Mouse (Mus musculus) liver, embryonic 11.5 days (tissue): ENCODE data around the gene Slc7a6os. TPM values are rescaled to one million over a fixed set of nuclear protein-coding genes. Genes with fewer than 3 reads are reported as not detected.

ENCODE experiments used
- ATAC-seq: fragments of 200-750 bp; cut with Nextera tagmentation; replicated peaks from 2 replicates; pipeline ENCODE4 v1.8.0; 2017; ENCODE audit warnings: moderate number of reproducible peaks, mild to moderate bottlenecking, moderate TSS enrichment, moderate library complexity; ENCODE audit not compliant: low FRiP score
- DNase-seq: peaks from one replicate; pipeline ENCODE4 v3.0.0-alpha.2; 2017; ENCODE audit warnings: low spot score
- H3K27ac ChIP-seq: fragments of 300-500 bp; sonication (generic); 2 replicates; pipeline ENCODE4 v1.5.1; 2014; ENCODE audit warnings: mild to moderate bottlenecking, low read depth, low read length, control low read depth
- H3K27me3 ChIP-seq: fragments of 300-500 bp; sonication (generic); replicated peaks from 2 replicates; pipeline ENCODE4 v1.6.1; 2014; ENCODE audit warnings: low read length, mixed read lengths; ENCODE audit not compliant: control insufficient read depth, insufficient read depth
- H3K36me3 ChIP-seq: fragments of 300-500 bp; sonication (generic); 2 replicates; pipeline ENCODE4 v1.6.1; 2014; ENCODE audit warnings: mild to moderate bottlenecking, low read length, moderate library complexity, mixed read lengths; ENCODE audit not compliant: control insufficient read depth, insufficient read depth
- H3K4me1 ChIP-seq: fragments of 300-500 bp; sonication (generic); replicated peaks from 2 replicates; pipeline ENCODE4 v1.6.1; 2014; ENCODE audit warnings: low read length, mixed read lengths; ENCODE audit not compliant: control insufficient read depth, insufficient read depth
- H3K4me2 ChIP-seq: fragments of 300-500 bp; sonication (generic); 2 replicates; pipeline ENCODE4 v1.6.1; 2014; ENCODE audit warnings: mild to moderate bottlenecking, control low read depth, moderate library complexity
- H3K4me3 ChIP-seq: fragments of 300-500 bp; sonication (generic); 2 replicates; pipeline ENCODE4 v1.5.1; 2014; ENCODE audit warnings: low read depth, low read length, control low read depth
- H3K9ac ChIP-seq: fragments of 300-500 bp; sonication (generic); 2 replicates; pipeline ENCODE4 v1.6.1; 2014; ENCODE audit warnings: low read depth, low read length, control low read depth
- H3K9me3 ChIP-seq: fragments of 300-500 bp; sonication (generic); 2 replicates; pipeline ENCODE4 v1.6.1; 2016; ENCODE audit warnings: low read length, inconsistent platforms, mixed read lengths; ENCODE audit not compliant: control insufficient read depth
- WGBS: fragments of 180-500 bp; shearing (Covaris S2); extraction: QIAGEN DNeasy Blood & Tissue Kit; methylation state at CpG from one replicate; pipeline ENCODE4 v1.1.7; 2014; 5-methylcytosine and 5-hydroxymethylcytosine counted together
- polyA plus RNA-seq: library from polyadenylated mRNA; unstranded; fragments of >200 nt; fragmentation: Nextera tagmentation; extraction: Ambion mirVana; gene quantifications from 2 replicates; pipeline ENCODE4 v1.2.1, GENCODE M21; 2014

Gene Slc7a6os
- polyA plus RNA-seq, 1 experiment from 2014 or later, result 36.5 TPM

DNA sequence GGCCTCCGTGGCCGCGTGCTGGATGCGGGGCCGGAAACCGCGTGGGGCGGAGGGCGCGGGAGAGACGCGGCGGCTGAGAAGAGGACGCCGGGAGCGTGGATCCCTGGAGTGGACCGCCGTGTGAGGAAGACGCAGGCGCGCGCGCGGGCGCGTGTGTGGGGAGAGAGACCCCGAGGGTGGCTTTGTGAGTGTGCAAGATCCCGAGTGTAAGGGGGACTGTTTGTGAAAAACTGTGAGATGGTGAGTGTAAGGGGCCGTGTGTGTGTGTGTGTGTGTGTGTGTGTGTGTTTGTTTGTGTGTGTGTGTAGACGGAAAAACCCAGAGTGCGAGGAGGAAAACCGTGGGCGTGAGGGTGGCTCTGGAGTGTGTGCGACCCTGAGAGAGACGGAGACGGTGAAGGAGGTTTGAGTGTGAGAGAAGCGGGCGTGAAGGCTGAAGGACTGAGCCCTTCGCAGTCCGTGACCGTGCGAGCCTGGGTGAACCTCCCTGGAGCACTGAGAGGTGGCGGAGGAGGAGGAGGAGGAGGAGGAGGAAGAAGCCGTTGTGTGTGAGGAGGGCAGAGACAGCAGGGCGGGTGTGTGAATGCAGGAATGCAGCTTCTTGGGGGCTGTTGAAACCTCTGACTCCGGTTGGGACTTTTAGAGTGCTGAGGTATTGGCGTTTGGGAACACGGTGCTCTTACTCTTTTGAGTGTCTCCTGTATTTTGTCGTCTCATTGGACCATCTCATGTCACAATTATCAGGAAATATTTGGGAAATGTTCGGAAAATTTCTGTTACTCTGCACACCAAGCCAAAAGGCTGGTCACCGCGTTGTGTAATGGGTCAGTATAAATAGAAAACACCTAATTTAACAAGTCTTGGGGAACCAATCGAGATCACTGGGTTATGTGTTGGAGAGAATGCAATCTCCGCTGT lies 41.5 kb downstream of the Slc7a6os start:
- H3K4me3 ChIP-seq, result peak overlapping the region; percentile 88
- ATAC-seq (peak; percentile 63), DNase-seq (peak; percentile 66)
- peak overlapping the region; percentile 86 for H3K9ac ChIP-seq
- H3K4me1 ChIP-seq, result peaks cover 6% of the 10 kb centered on the region
- no peaks in the 10 kb centered on the region for H3K9me3 ChIP-seq
- peak overlapping the region; percentile 86 for H3K27ac ChIP-seq
- no peaks in the 10 kb centered on the region for H3K27me3 ChIP-seq
- WGBS, result 1% methylated on average over 54 of the region's 54 CpGs
- peak overlapping the region; percentile 98 for H3K4me2 ChIP-seq
- no peaks in the 10 kb centered on the region for H3K36me3 ChIP-seq

DNA sequence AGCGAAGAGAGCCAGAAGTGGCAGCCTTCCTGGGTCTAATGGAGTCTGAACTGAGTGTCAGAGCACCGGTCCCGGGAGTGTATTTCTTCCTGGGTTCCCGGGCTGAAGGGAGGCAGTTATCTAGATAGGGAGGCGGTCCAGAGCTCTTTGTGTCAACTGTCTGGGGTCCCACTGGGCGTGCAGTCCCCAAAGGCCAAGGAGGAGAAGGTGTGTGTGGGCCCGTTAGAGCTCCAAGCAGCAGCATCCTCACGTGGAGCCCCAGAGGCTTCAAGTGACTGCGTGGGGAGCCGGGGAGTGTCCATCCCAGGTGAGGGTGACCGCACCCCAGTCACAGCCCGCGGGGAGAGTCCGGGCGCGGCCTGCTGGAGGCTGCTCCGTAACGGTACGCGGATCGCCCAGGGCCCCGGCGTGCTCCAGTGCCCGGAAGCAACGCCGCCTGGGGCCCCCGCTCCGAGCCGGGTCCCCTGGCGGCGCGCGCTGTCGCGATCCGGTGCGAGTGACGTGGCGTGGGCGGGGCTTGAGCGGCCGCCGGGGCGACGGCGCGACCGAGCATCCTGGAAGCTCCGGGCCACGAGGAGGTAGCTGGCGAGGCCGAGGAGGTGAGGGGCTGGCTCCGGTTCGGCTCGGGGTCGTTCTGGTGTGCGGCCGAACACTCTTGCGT lies 42.2 kb downstream of the Slc7a6os start, which contains the start of gene Slc7a6:
TSS of gene Slc7a6 (plus strand) at position 502 of the 661 bp plus-strand sequence.
- H3K9ac ChIP-seq, result peak within 1 kb of the TSS; percentile 86
- WGBS, result under 1% methylated on average over 59 of the region's 59 CpGs
- H3K9me3 ChIP-seq, result no peaks in the 10 kb centered on the region
- H3K36me3 ChIP-seq, result peaks cover 4% of the 10 kb centered on the region; the same call in 1 of the 2 replicates
- H3K27me3 ChIP-seq, result no peaks in the 10 kb centered on the region
- peak within 1 kb of the TSS; percentile 98 for H3K4me2 ChIP-seq
- ATAC-seq, result peak; percentile 89
- peak within 1 kb of the TSS; percentile 86 for H3K27ac ChIP-seq
- peak within 1 kb of the TSS; percentile 88 for H3K4me3 ChIP-seq
- peak; percentile 87 for DNase-seq
- peaks cover 6% of the 10 kb centered on the region for H3K4me1 ChIP-seq

DNA sequence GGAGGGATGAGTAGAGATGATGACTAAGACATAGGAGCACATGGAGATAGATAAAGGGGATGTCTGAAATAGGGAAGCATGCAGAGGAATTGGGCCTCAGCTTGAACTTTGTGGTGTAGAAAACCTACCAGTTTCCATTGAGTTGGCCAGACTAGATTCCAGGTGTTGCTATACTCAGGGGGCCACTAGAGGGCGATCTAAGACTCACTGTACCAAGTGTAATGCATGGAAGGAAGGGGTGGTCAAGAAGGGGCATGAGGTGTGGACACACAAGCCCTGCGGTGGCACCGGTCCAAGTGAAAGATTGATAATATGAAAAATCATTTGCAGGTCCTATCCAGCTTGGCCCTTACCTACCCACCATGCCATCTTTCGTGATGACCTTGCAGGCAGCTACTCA lies 45.3 kb downstream of the Slc7a6os start:
- WGBS, result 52% methylated on average over 4 of the region's 4 CpGs
- Histone ChIP-seq H3K9me3 (no peaks in the 10 kb centered on the region), H3K9ac (no peak overlapping the region), H3K36me3 (peaks cover 14% of the 10 kb centered on the region; the same call in 1 of the 2 replicates), H3K4me1 (peaks cover 6% of the 10 kb centered on the region), H3K27ac (no peak overlapping the region), H3K4me3 (no peak overlapping the region), H3K4me2 (no peak overlapping the region), H3K27me3 (no peaks in the 10 kb centered on the region)
- peak; percentile 72 for DNase-seq
- ATAC-seq, result no peak

GRCm38 (mm10) chr8:106163251-106163650 lies 47.5 kb downstream of the Slc7a6os start:
- Histone ChIP-seq H3K27me3 (no peaks in the 10 kb centered on the region), H3K36me3 (peaks cover 25% of the 10 kb centered on the region; the same call in 1 of the 2 replicates), H3K9ac (no peak overlapping the region), H3K4me2 (no peak overlapping the region), H3K9me3 (no peaks in the 10 kb centered on the region), H3K27ac (no peak overlapping the region), H3K4me3 (no peak overlapping the region), H3K4me1 (no peaks in the 10 kb centered on the region; the same call in 1 of the 2 replicates)
- DNase-seq (no peak), ATAC-seq (no peak)
- WGBS, result 87% methylated on average over 9 of the region's 9 CpGs

DNA sequence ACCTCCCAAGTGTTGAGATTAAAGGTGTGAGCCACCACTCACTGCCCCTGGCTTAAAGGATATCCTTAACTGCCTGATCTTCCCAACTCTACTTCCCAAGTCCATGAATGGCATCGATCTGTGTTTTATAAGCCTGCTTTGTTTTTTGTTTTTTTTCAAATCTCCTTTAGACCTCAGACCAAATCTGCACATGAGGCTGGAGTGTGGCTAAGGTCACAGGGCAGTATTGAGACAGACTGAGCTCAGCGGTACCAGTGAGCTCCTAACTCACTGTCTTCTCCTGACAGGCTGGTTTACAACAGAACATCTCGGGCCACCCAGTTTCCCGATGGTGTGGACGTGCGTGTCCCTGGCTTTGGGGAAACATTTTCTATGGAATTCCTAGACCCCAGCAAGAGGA lies 50.9 kb downstream of the Slc7a6os start:
- Histone ChIP-seq H3K4me2 (no peak overlapping the region), H3K9ac (no peak overlapping the region), H3K4me1 (peaks cover 2% of the 10 kb centered on the region; the same call in 1 of the 2 replicates), H3K27me3 (no peaks in the 10 kb centered on the region), H3K4me3 (no peak overlapping the region), H3K9me3 (no peaks in the 10 kb centered on the region), H3K27ac (no peak overlapping the region), H3K36me3 (peaks cover 26% of the 10 kb centered on the region; the same call in 1 of the 2 replicates)
- 90% methylated on average over 6 of the region's 6 CpGs for WGBS
- ATAC-seq (no peak), DNase-seq (no peak)

DNA sequence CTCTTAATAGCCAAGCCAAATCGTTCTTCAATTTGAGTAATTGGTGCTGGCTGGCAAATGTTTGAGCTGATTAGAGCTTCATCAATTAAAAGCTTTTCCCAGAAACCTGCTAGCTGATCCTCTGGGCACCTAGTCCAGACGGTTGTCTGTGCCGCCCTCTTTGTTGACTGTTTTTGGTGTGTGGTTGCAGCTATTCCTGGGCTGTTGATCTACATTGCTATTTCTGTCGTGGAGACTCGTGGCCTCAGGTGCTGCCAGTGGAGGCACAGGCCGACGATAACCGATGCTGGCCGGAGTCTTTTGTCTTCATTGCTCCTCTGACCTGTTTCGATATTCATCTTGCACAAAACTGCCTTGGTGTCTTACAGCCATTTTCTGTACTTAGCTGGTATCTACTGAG lies 52.4 kb downstream of the Slc7a6os start:
- ATAC-seq, result no peak
- no peak for DNase-seq
- Histone ChIP-seq H3K9me3 (no peaks in the 10 kb centered on the region), H3K36me3 (peaks cover 21% of the 10 kb centered on the region; the same call in 1 of the 2 replicates), H3K27me3 (no peaks in the 10 kb centered on the region), H3K4me3 (no peak overlapping the region), H3K4me1 (peaks cover 5% of the 10 kb centered on the region; the same call in 1 of the 2 replicates), H3K4me2 (no peak overlapping the region), H3K9ac (no peak overlapping the region), H3K27ac (no peak overlapping the region)
- 85% methylated on average over 10 of the region's 10 CpGs for WGBS

DNA sequence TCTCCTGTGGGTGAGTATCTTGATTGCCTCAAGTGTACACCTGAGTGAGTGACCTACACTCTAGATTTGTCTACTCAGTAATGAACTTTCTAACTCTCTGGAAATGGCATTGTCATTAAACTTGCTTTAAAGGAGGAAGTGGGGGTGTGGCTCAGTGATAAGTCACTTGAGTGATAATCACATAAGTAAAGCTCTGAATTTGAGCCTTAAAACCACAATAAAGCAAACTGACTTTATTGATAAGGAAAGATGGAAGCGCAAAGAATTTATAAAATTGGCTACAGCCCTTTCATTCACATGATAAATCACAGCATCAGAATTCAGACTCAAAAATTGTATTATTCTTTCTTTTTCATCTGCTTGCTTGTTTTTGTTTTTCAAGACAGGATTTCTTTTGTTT lies 53.3 kb downstream of the Slc7a6os start:
- peaks cover 14% of the 10 kb centered on the region; the same call in 1 of the 2 replicates for H3K36me3 ChIP-seq
- H3K9me3 ChIP-seq, result no peaks in the 10 kb centered on the region
- ATAC-seq (no peak), DNase-seq (no peak)
- WGBS, result 50% methylated on average over 1 of the region's 1 CpGs
- H3K4me2 ChIP-seq, result no peak overlapping the region
- H3K4me3 ChIP-seq, result no peak overlapping the region
- peaks cover 10% of the 10 kb centered on the region; the same call in 1 of the 2 replicates for H3K4me1 ChIP-seq
- H3K27me3 ChIP-seq, result no peaks in the 10 kb centered on the region
- no peak overlapping the region for H3K9ac ChIP-seq
- H3K27ac ChIP-seq, result no peak overlapping the region

- H3K27ac ChIP-seq, result no peak overlapping the region
- H3K9me3 ChIP-seq, result no peaks in the 10 kb centered on the region
- no peak for ATAC-seq
- no peaks in the 10 kb centered on the region; the same call in 1 of the 2 replicates for H3K36me3 ChIP-seq
- H3K4me1 ChIP-seq, result peaks cover 20% of the 10 kb centered on the region
- peak overlapping the region; percentile 37 for H3K4me2 ChIP-seq
- H3K27me3 ChIP-seq, result no peaks in the 10 kb centered on the region
- no peak for DNase-seq
- no peak overlapping the region for H3K4me3 ChIP-seq
- WGBS, result 44% methylated on average over 4 of the region's 4 CpGs
- H3K9ac ChIP-seq, result no peak overlapping the region
Observed at GRCm38 (mm10) chr8:106152876-106153275, 57.9 kb downstream of the Slc7a6os start.
